Mouse (Mus musculus) frontal cortex, postnatal 25 days (tissue): ENCODE measurements around the gene Atp2a2.
A peak's percentile ranks its signal among the peaks of the same experiment; 100 is the strongest.

Source experiments
- DNase-seq, 2 experiments: peaks; one replicate each; pipeline ENCODE4 v3.0.0; 2022; ENCODE audit warnings: low spot score in 2 of 2

The Atp2a2 gene

GRCm38 (mm10) chr5:122519043-122519660 lies 17.1 kb upstream of the Atp2a2 start:
- no peak for DNase-seq

- no peak for DNase-seq
Measured at GRCm38 (mm10) chr5:122518247-122518646, 16.2 kb upstream of the Atp2a2 start.

- DNase-seq: no peak
Measured at GRCm38 (mm10) chr5:122516901-122517300, 14.9 kb upstream of the Atp2a2 start.

GRCm38 (mm10) chr5:122516029-122516730 lies 14.2 kb upstream of the Atp2a2 start:
- DNase-seq: no peak

GRCm38 (mm10) chr5:122514127-122514521 lies 12.1 kb upstream of the Atp2a2 start:
- DNase-seq: no peak

GRCm38 (mm10) chr5:122513421-122514126 lies 11.5 kb upstream of the Atp2a2 start:
- DNase-seq: no peak

- DNase-seq: no peak
Measured at GRCm38 (mm10) chr5:122512011-122512410, 10.0 kb upstream of the Atp2a2 start.

- DNase-seq: no peak
Measured at GRCm38 (mm10) chr5:122511405-122511804, 9.4 kb upstream of the Atp2a2 start.

- DNase-seq: no peak
Measured at GRCm38 (mm10) chr5:122510651-122511157, 8.7 kb upstream of the Atp2a2 start.

GRCm38 (mm10) chr5:122509608-122510007 lies 7.6 kb upstream of the Atp2a2 start:
- no peak for DNase-seq

GRCm38 (mm10) chr5:122508861-122509306 lies 6.9 kb upstream of the Atp2a2 start:
- no peak for DNase-seq

- DNase-seq: no peak
Measured at GRCm38 (mm10) chr5:122507396-122507795, 5.4 kb upstream of the Atp2a2 start.

- no peak for DNase-seq
Measured at GRCm38 (mm10) chr5:122506462-122506861, 4.4 kb upstream of the Atp2a2 start.

GRCm38 (mm10) chr5:122505554-122505953 lies 3.5 kb upstream of the Atp2a2 start:
- DNase-seq: no peak

- no peak for DNase-seq
Measured at GRCm38 (mm10) chr5:122503760-122504119, 1.7 kb upstream of the Atp2a2 start.

- DNase-seq: no peak
Measured at GRCm38 (mm10) chr5:122503015-122503759, 1.2 kb upstream of the Atp2a2 start.

- DNase-seq: peak in 1 of 2 experiments; percentile 30
Measured at GRCm38 (mm10) chr5:122501101-122502076, 636 bp downstream of the Atp2a2 start.

- DNase-seq: no peak
Measured at GRCm38 (mm10) chr5:122500563-122500962, 1.5 kb downstream of the Atp2a2 start.

- no peak for DNase-seq
Measured at GRCm38 (mm10) chr5:122500141-122500540, 1.9 kb downstream of the Atp2a2 start.

GRCm38 (mm10) chr5:122498046-122498445 lies 4.0 kb downstream of the Atp2a2 start:
- no peak for DNase-seq

GRCm38 (mm10) chr5:122496990-122497389 lies 5.0 kb downstream of the Atp2a2 start:
- DNase-seq: no peak
